Mouse (Mus musculus): ENCODE data around the gene Alox12. TPM values are rescaled to one million over a fixed set of nuclear protein-coding genes. Genes with fewer than 3 reads are reported as not detected.

Gene Alox12
- total RNA-seq, 2 experiments from 2014 or later = not detected

DNA sequence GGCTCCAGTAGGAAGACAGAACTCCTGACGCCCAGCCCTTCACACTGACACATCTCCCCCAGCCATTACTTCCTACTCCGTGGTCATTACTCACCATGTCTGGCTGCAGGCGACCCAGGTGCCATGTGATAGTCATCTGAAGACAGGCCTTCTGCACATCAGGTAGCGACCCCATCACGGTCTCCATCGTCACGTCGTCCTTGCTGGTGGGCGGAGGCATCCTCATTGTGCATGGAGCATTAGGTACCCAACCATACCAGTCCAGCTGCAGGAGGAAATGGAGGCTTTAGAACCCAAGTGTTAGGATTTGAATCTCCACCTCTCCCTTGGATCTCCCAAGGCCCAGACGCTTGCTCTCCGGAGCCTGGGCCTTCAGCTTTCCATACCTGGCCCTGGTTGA lies 12.6 kb downstream of the Alox12 start:
- no peak for ATAC-seq (replicated peaks; ENCODE audit: poor library complexity)

DNA sequence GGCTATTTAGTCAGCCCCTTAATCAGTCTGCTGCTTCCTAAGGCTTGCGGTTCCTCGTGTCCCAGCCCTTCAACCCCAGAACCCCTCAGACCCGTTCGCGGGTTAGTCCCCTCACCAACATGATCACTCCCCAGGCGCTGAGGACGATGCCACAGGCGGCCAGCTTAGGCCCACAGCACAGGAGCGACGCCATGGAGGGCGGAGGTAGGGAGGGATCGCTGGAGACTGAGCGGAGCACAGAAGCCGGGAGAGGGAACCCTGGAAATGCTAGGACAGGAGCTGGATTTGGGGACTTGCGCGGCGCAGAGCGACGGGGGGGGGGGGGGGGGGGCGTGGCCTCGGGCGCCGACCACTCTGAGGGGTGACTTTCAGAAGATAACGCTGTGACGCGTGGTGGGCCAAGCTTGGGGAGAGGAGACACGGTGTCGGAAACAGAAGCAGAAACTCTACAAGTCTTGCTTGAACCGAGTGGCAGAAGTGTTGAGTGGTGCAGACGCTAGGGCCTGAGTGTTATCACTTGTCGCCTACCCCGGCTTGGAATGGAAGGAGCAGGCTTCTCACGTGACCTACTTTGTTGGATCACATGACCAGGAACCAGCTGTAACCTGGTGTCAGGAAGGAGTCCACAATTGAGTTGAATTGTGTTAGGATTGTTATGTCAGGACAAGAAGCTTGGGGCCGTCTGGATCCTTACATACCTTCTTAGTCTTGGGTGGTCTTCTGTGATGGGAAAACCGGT lies 15.4 kb downstream of the Alox12 start, which contains the start of the genes Gm21988 and Rnasek:
Gene Gm21988 (minus strand): TSS at position 290 of the 739 bp plus-strand sequence.
Gene Rnasek (minus strand): TSS at position 302 of the 739 bp plus-strand sequence.
- peak; percentile 21 for ATAC-seq (replicated peaks; ENCODE audit: poor library complexity)

DNA sequence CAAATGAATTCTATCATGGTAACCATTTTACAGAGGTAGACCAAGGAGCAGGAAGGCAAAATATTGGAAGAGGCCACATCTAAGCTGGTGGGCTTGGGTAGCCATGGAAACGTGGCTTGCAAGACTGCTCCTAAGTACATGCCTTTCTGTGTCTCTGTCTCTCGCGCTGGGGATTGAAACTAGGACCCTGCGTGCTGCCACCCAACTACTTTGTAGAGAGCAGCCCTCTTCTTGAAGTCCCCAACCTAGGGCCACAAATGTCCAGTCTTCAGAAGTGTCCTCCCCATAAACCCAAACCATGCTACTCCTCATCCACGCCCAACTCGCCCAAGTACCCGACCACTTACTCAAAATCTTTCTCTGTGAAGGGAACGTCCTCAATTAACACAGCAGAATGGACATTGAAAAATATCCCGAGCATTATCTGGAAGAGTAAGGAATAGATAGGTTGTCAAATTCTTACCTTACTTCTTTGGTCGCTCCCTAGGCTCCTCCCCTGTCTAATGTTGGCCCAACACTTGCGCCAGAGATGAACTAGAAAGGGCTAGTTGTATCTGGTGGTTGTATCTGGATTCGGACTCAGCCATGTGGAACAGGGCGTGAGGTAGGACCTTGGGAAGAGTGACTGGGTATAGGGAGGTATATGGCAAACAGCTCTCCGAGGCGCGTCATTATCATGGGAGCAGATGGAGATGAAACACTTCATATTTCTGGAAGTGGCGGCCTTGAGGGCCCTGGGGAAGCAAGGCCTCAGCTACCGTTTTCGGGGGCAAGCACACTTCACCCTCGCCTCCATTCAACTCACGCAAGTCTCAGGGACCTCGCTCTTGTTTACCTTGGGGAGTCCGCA lies 16.3 kb downstream of the Alox12 start:
- no peak for ATAC-seq (replicated peaks; ENCODE audit: poor library complexity)

DNA sequence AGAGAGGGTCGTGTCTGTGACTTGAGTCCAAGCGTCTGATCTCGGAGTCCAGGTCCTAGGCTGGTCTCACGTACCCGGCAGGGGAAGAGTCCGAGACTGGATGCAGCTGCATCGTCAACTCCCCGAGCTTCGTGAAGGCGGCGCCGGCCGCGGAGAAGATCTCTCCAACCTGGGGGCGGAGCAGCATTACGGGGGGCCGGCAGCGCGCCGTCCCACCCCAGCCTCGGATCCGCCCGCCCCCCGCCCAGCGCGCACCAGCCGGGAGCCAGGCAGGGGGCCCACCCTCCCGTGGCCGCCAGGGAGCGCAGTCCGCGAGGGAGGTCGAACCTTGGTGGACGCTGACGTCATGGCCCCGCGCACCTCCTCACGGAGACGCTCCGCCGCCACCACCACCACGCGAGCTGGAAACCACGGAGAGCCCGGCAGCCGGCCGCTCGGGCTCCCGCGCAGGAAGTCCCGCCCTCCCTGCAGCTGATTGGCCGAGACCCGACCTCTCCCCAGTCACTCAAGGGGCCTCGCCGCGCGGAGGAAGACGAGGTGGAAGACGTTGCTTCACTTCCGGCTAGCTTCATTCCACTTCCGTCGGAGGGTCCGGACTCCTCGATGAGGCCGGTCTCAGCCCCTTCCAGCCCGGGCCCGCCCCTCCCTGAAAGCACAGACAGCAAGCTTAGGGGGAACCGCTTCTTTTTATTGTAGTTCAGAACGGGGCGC lies 17.5 kb downstream of the Alox12 start, which contains the start of gene 0610010K14Rik:
Gene 0610010K14Rik (minus strand): TSS at position 458 of the 711 bp plus-strand sequence.
- peak; percentile 88 for ATAC-seq (replicated peaks; ENCODE audit: poor library complexity)

DNA sequence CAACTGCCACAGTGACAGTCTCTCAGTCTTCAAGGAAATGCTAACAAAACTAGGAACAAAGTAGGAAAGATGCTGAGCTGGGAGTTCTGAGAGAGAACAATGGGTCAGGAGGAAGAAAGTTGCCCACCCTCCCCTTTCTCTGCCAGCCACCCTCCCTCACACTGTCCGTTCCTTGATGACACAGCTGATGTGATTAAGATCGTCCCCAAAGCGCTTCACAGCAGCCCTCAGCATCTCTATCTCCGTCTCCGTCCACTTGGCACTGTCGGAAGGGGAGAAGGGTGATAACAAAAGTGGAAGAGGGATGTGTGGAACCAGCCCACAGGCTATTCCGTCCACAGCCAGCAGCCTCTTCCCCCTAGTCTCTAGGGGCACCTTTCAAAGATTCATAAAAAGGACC lies 18.4 kb downstream of the Alox12 start:
- ATAC-seq (replicated peaks; ENCODE audit: poor library complexity) = no peak

DNA sequence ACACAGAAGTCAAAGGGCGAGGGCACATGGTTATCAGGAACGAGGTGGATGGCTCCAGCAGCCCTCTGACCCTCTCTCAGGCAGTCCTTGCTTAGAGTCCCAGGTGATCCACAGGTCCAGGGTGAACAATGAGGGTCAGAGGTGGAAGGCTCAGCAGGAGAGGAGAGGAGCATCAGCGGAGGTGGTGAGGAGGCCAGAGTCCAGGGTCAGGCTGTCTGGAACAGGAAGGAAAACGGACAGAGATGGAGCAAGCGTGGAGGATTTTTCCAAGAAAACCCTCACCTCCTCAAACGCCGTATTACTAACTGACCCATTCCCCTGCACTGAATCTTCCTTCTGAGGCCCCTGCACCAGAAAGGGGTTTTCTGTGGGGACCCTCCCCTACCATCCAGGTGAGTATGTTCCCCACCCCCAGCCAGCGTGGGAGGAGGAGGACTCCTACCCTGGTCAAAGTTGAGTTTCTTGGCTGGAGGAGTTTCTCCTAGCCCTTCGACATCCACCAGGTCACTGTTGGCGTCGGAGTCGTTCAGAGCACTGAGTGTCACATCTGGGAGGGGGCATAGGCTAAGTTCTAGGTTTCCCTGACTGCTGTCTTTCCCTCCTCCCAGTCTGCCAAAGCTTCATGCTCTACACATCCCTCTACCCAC lies 19.8 kb downstream of the Alox12 start:
- ATAC-seq (replicated peaks; ENCODE audit: poor library complexity) = no peak

DNA sequence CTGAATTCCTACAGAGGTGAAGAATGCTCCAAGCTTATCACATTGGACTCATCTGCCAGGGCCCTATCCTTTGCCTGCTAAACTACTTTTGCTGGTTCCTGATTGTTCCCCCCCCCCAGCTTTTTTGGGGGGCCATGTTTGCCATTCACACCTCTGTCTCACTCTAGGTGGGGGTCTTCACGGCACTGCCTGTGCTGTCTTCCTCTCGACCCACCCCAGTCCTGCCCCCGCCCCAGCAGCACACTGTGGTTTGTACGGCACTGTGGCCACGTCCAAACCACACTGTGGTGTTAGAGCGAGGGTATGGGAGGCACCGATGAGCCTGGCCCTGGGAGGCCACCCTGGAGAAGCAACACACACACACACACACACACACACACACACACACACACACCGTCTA lies 20.7 kb downstream of the Alox12 start:
- no peak for ATAC-seq (replicated peaks; ENCODE audit: poor library complexity)

DNA sequence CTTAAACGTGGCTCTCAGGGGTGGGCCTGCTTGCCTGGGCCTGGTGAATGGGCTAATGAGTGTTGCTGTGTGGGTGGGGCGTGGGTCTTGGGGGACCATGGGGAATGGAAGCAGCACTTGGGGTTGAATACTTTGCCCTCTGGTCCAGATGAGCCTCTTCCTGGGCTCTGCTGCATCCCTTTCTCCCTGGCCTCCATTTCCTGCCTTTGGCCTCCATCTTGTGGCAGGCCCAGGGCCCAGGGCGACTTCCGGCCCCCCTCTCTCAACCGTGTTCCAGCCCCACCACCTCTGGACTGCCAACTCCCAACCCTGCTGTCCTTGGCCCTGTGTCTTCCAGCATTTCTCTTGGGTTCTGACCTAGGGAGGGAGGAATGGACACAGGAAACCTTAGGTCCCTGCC lies 21.1 kb downstream of the Alox12 start:
- ATAC-seq (replicated peaks; ENCODE audit: poor library complexity) = no peak

DNA sequence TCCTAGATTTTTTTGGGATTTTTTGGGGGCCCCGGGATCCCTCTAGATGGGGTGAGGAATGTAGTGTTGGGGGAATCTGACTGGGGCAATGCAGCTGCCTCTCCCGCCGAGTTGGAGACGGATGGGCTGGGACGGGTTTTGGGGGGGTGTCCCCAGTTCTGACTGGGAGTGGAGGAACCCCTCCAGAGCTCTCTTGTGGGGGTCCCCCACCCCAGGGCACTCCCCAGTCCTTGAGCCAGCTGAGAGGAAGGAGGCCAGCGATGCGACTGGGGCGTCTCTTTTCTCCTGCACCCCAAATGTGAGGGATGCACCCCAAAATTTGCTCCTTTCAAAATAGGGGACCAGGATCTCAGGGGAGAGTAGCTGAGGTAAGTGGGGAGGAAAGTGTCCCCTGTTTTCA lies 22.1 kb downstream of the Alox12 start:
- ATAC-seq (replicated peaks; ENCODE audit: poor library complexity) = no peak

DNA sequence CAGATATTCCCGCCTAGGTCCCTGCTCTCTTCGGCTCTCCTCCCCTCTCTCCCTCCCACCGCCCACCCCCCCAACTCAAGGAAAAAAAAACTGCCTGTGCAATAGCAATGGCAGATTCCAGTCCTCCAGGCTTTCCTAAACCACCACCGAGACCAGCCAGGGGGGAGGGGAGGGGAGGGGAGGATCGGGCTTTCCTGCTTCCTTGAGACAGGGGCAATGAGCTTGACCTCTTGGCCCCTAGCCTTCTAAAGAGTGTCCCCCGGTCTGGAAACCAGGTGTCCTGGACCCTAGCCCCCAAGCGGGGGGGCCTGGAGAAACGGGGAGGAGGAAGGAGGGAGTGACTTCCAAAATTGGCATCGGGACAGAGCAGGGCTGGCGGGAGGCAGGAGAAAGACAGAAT lies 22.6 kb downstream of the Alox12 start:
- ATAC-seq (replicated peaks; ENCODE audit: poor library complexity) = no peak

DNA sequence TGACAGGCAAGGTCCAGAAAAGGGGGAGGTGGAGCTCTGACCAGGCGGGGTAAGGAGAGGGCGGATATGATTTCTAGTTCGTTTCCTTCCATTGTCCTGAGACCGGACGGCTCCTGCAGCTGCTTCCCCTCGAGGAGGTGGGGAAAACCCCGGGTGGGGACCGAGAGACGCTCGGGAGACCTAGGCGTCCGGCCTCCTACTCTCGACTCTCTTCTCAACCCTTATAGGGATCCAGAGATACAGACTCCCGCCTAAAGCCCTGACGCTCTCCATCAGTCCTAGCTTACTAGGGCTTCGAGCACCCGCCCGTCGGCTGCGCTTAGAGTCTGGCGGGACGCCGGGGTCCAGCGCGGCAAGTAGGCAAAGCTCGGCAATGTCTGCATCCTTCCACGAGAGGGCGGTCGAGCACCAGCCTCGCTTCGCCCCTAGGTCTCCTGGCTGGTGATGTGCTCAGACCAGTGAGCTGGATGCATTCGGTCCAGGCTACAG lies 24.9 kb downstream of the Alox12 start:
- ATAC-seq (replicated peaks; ENCODE audit: poor library complexity) = peak; percentile 89

DNA sequence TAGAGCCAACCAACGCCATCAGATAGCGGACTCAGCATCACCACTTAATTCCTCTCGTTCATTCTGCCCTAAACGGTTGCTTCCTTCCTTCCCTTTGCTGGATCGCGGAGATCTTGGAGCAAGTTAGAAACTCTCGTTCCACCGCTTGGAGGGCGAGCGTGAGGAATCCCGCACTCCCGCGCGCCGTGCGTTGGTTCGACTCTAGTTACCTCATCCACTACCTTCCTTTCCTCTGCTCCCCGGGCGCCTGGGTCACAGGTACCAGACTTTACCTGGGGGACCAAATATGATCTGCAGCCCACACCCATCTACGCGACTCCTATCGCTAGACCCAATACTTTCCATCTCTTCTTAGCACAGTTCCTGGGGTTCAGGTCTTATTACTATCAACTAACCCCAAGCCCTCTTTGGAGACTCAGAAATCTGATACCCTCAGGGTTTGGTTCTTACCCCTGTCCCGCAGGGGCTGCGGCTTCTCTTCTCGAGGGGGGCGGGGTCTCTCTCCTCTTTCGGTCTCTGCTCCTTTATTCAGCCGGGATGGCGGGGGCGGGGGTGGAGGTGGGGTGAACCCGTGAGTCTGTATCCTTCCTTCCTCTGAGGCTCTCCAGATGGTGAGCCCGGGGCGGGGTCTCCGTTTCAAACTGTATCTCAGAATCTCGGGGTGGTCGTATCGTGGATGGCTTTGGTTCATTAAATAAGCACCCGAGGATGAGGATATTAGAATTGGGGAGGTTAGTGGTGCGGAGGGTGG lies 25.7 kb downstream of the Alox12 start, which contains the start of gene Bcl6b:
Gene Bcl6b (minus strand): TSS at position 539 of the 751 bp plus-strand sequence.
- ATAC-seq (replicated peaks; ENCODE audit: poor library complexity) = no peak

DNA sequence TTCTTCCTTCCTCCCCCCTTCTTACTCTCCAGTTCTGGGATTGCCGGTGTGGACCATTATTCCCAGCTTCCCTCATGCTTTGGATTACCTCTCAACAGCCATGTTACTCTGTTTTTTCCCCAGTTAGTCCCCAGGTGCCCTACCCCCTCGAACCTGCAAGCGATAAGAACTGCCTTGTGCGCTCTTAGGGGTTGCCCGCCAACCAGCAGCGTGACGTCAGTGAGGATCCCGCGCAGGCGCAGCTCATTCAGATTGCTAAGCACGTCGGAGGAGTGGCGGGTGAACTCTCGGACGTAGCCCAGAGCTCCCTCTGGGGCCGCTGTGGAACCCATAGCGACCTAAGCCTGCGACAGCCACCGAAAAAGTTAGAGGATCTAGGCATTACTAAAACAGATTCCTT lies 26.3 kb downstream of the Alox12 start:
- peak; percentile 73 for ATAC-seq (replicated peaks; ENCODE audit: poor library complexity)

DNA sequence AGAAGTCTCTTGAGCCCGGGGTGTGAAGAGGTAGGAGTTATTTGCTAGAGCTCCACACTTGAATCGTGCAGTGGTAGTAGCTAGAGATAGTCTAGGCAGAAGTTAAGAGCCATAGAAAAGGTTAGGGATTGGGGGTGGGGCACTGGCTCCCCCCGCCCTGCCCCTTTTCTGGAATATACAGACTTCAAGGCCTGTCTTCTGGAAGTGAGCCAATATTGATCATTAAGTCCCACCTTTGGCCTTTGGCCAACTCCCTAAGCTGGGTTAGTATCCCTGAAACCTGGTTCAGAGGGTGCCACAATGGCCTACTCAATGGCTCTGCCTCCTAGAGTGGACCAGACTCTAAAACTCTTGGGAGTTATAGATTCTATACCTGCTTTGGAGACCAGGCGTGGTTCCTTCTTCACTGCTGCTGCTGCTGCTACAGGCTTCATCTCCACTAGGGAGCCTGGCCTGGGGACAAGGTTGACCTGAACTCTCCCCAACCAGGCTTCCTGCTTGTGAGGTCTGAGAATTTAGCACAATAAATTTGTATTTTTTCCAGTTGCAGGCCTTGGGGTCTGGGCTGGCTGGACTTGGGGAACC lies 27.4 kb downstream of the Alox12 start:
- no peak for ATAC-seq (replicated peaks; ENCODE audit: poor library complexity)

DNA sequence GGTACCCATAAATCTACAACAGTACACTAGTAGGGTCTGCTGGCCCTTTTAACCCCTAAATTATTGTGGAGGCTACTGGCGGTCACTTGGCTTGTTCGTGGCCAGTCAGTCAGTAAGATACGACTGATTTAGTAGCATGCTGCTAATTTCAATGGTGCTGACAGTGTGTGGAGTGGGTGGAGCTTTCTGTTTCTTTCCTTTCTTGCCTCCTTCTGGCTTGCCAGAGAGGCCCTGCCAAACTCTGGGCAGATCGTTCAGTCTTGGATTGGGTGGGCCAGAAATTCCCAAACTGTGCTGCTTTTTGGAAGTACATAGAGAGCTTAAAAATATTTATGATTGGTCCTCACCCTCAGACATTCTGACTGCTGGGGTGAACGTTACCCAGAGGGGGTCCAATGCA lies 28.0 kb downstream of the Alox12 start:
- no peak for ATAC-seq (replicated peaks; ENCODE audit: poor library complexity)

DNA sequence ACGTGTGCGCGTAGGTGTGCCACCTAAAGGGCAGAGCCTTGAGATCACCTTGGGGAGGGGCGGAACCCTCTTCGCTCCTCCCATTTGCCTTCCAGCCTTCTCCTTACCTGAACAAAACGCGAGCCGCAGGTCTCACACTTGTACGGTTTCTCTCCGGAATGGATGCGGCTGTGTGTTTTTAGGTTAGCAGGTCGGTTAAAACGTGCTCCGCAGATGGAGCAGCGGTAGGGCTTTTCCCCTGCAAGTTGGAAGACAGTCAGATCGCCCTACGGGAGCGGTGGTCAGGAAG lies 28.6 kb downstream of the Alox12 start:
- ATAC-seq (replicated peaks; ENCODE audit: poor library complexity) = no peak

DNA sequence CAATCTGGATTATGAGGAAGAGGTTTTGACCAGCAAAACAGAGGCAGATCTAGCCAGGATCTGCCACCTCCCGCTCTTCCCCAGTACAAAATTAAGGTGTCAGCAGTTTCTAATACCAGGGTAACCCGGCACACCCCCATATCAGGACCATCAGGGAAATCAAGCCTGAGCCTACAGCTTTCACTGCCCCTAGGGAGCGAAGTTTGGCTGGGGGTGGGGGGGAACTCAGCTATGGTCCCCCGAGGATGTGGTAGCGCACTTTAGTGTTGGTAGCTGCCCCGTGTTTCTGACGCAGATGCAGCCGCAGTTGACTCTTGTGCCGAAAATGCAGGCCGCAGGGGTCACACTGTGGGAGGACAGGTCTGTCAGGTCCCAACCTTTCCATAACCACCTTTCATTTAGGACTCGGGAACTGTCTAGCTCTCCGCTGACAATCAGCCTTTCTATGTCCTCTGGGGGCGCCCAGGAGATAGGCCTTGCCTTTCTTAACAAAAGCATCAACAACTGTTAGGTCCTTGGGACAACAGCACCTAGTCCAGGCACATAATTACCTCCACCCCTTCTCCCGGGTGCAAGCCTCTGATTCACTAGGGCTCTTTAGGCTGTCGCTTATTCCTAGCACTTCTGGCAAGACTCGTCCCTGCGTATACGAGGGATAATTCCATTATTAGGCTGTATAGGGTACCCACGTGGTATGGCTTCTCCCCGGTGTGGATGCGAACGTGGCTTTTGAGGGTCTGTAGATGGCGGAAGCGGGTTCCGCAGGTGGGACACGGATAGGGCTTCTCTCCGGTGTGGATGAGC lies 29.2 kb downstream of the Alox12 start:
- ATAC-seq (replicated peaks; ENCODE audit: poor library complexity) = no peak

DNA sequence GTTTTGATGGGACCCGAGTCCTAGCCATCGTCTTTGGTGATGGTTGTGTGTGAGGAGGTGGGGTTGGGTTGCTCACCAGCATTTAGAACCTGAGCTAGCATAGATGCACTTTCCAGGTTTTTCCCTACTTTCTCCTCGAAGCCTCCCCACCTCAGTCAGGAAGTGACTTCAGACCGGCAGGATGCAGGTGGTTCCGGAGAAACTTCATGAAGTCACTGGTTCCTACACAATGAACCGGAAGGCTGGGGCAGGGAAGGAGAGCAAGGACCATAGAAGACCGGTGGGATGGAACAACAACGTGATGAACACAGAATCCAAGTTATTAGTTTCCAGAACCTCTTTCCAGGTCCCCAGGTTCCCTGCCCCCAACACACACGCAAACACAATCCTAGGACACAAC lies 31.4 kb downstream of the Alox12 start:
- ATAC-seq (replicated peaks; ENCODE audit: poor library complexity) = no peak
